Mouse (Mus musculus): ENCODE data around the gene Hoxd12.

GRCm38 (mm10) chr2:74713239-74714150, 38.7 kb downstream of the Hoxd12 start:
- TF ChIP-seq CTCF (IDR thresholded peaks at IDR 0.05; ENCODE audit: low read depth) (no peak), EP300 (IDR thresholded peaks at IDR 0.05; ENCODE audit: low read depth) (no peak)

All from heart, postnatal 0 days (tissue).